Mouse (Mus musculus) thymus, adult 2 months (tissue): ENCODE measurements around the gene Brf1.

Source experiments
- CTCF ChIP-seq: fragments of 200-500 bp; IDR thresholded peaks from 2 replicates; pipeline ENCODE4 v1.5.1; 2012; ENCODE audit warnings: mild to moderate bottlenecking, control low read depth, low read length, moderate library complexity, borderline replicate concordance; ENCODE audit not compliant: control insufficient read depth, poor library complexity, insufficient read depth; ENCODE audit errors: extremely low read depth
- POLR2A ChIP-seq: fragments of 200-500 bp; IDR thresholded peaks from 2 replicates; pipeline ENCODE4 v1.6.1; 2012; ENCODE audit warnings: mild to moderate bottlenecking, low read length, control low read depth, moderate library complexity; ENCODE audit not compliant: control insufficient read depth, poor library complexity, insufficient read depth; ENCODE audit errors: extremely low read depth

DNA sequence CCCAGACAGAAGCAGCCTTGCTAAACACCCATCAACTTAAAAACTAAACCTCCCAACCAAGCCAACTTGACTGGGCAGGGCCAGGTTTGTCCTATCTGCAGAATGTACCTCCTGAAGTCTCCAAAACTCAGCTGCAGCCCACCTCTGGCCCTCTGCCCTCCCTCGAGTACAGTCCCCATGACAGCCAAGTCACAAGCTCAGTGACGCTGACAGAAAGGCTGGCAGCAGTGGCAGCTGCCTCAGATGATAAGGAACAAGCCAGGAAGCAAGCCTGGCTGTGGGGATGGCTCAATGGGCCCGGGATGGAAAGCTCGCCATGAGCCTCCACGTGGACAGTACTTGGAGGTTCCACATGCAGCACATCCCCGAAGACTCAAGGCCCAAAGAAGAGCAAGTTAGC, 30.9 kb downstream of the Brf1 start:
- no peak for TF ChIP-seq CTCF
- no peak for TF ChIP-seq POLR2A
